Mouse (Mus musculus): Measurements from ENCODE around the gene Zglp1. TPM values are rescaled to one million over a fixed set of nuclear protein-coding genes. Genes with fewer than 3 reads are reported as not detected.

Gene Zglp1
- total and polyA plus RNA-seq, 3 experiments: 1.1 to 8.0 TPM; not detected in 1

GRCm38 (mm10) chr9:21025258-21025810 is 41.6 kb downstream of the Zglp1 start:
- no peak for DNase-seq (ENCODE audit: low read depth, low spot score)
- TF ChIP-seq MEF2A (IDR thresholded peaks at IDR 0.05; ENCODE audit: extremely low read depth, insufficient replicate concordance, low read depth, low read length, poor library complexity, severe bottlenecking): no peak
- no peak overlapping the region for H3K4me3 ChIP-seq (ENCODE audit: control insufficient read depth in 1 of 2, insufficient read depth in 1 of 2, low read depth in 2 of 2, low read length in 2 of 2)
- H3K27me3 ChIP-seq (ENCODE audit: control insufficient read depth in 1 of 2, insufficient read depth in 2 of 2, low read length in 2 of 2): no peaks in the 10 kb centered on the region
- H3K9me3 ChIP-seq (replicated peaks; ENCODE audit: insufficient read depth, low read length): no peaks in the 10 kb centered on the region
- peaks cover 13 to 19% of the 10 kb centered on the region in 2 experiments for H3K4me1 ChIP-seq (ENCODE audit: control insufficient read depth in 1 of 2, insufficient read depth in 2 of 2, low read length in 2 of 2)
- H3K9ac ChIP-seq (ENCODE audit: control insufficient read depth, low read depth, low read length, poor library complexity, severe bottlenecking): no peak overlapping the region
- H3K27ac ChIP-seq (ENCODE audit: control insufficient read depth, low read depth, low read length): no peak overlapping the region
- H3K36me3 ChIP-seq (ENCODE audit: control insufficient read depth in 1 of 2, insufficient read depth in 2 of 2, low read length in 2 of 2): peaks cover 0 to 17% of the 10 kb centered on the region in 2 experiments; a peak in 2 of 4 replicates
- peaks cover 12% of the 10 kb centered on the region for H3K79me2 ChIP-seq (ENCODE audit: control insufficient read depth, insufficient read depth, low read length, poor library complexity)

- no peaks in the 10 kb centered on the region for H3K27me3 ChIP-seq (ENCODE audit: control insufficient read depth in 1 of 2, insufficient read depth in 2 of 2, low read length in 2 of 2)
- no peaks in the 10 kb centered on the region for H3K79me2 ChIP-seq (ENCODE audit: control insufficient read depth, insufficient read depth, low read length, poor library complexity)
- H3K36me3 ChIP-seq (ENCODE audit: control insufficient read depth in 1 of 2, insufficient read depth in 2 of 2, low read length in 2 of 2): peaks cover 0 to 8% of the 10 kb centered on the region in 2 experiments; a peak in 2 of 4 replicates
- H3K4me3 ChIP-seq (ENCODE audit: control insufficient read depth in 1 of 2, insufficient read depth in 1 of 2, low read depth in 2 of 2, low read length in 2 of 2): no peak overlapping the region
- no peak overlapping the region for H3K9ac ChIP-seq (ENCODE audit: control insufficient read depth, low read depth, low read length, poor library complexity, severe bottlenecking)
- H3K4me1 ChIP-seq (ENCODE audit: control insufficient read depth in 1 of 2, insufficient read depth in 2 of 2, low read length in 2 of 2): peaks cover 0 to 14% of the 10 kb centered on the region in 2 experiments; a peak in 2 of 4 replicates
- no peak for DNase-seq (ENCODE audit: low read depth, low spot score)
- H3K27ac ChIP-seq (ENCODE audit: control insufficient read depth, low read depth, low read length): no peak overlapping the region
- TF ChIP-seq ZC3H11A (IDR thresholded peaks at IDR 0.05; ENCODE audit: low read depth, low read length) (no peak), ZNF384 (IDR thresholded peaks at IDR 0.05; ENCODE audit: low read depth, low read length) (no peak), CHD1 (IDR thresholded peaks at IDR 0.05; ENCODE audit: low read depth, low read length) (no peak), EP300 (IDR thresholded peaks at IDR 0.05; ENCODE audit: low read depth in 1 of 2, low read length in 2 of 2) (no peak), MAFK (IDR thresholded peaks at IDR 0.05; ENCODE audit: borderline replicate concordance, low read depth, low read length) (no peak), NELFE (IDR thresholded peaks at IDR 0.05; ENCODE audit: low read depth, low read length) (no peak), SIN3A (IDR thresholded peaks at IDR 0.05; ENCODE audit: low read length) (no peak), CTCF (IDR thresholded peaks at IDR 0.05 in 2 of 3, conservative IDR thresholded peaks at IDR 0.05 in 1 of 3; ENCODE audit: control insufficient read depth in 1 of 3, insufficient read depth in 1 of 3, low read depth in 2 of 3, low read length in 3 of 3, poor library complexity in 1 of 3, severe bottlenecking in 1 of 3) (peak in 1 of 3 experiments; percentile 23; a peak in 1 of 6 replicates)
- H3K9me3 ChIP-seq (replicated peaks; ENCODE audit: insufficient read depth, low read length): no peaks in the 10 kb centered on the region
These were observed 44.2 kb downstream of the Zglp1 start for GRCm38 (mm10) chr9:21022726-21023125.

GRCm38 (mm10) chr9:21022288-21022687 is 44.6 kb downstream of the Zglp1 start:
- no peak for DNase-seq (ENCODE audit: low read depth, low spot score)
- no peak overlapping the region for H3K4me3 ChIP-seq (ENCODE audit: control insufficient read depth in 1 of 2, insufficient read depth in 1 of 2, low read depth in 2 of 2, low read length in 2 of 2)
- peaks cover under 1% of the 10 kb centered on the region; the same call in 1 of the 2 replicates for H3K79me2 ChIP-seq (ENCODE audit: control insufficient read depth, insufficient read depth, low read length, poor library complexity)
- no peak overlapping the region for H3K27ac ChIP-seq (ENCODE audit: control insufficient read depth, low read depth, low read length)
- peaks cover 2 to 14% of the 10 kb centered on the region in 2 experiments for H3K4me1 ChIP-seq (ENCODE audit: control insufficient read depth in 1 of 2, insufficient read depth in 2 of 2, low read length in 2 of 2)
- no peaks in the 10 kb centered on the region for H3K9me3 ChIP-seq (replicated peaks; ENCODE audit: insufficient read depth, low read length)
- no peaks in the 10 kb centered on the region for H3K27me3 ChIP-seq (ENCODE audit: control insufficient read depth in 1 of 2, insufficient read depth in 2 of 2, low read length in 2 of 2)
- H3K36me3 ChIP-seq (ENCODE audit: control insufficient read depth in 1 of 2, insufficient read depth in 2 of 2, low read length in 2 of 2): peaks cover 0 to 9% of the 10 kb centered on the region in 2 experiments; a peak in 2 of 4 replicates
- H3K9ac ChIP-seq (ENCODE audit: control insufficient read depth, low read depth, low read length, poor library complexity, severe bottlenecking): no peak overlapping the region
- TF ChIP-seq GATA1 (IDR thresholded peaks at IDR 0.05; ENCODE audit: low read depth, low read length) (no peak), MYC (IDR thresholded peaks at IDR 0.05; ENCODE audit: low read depth, low read length) (no peak), MAZ (IDR thresholded peaks at IDR 0.05; ENCODE audit: low read depth, low read length) (no peak), ELF1 (IDR thresholded peaks at IDR 0.05; ENCODE audit: low read depth, low read length) (no peak), POLR2AphosphoS5 (IDR thresholded peaks at IDR 0.05; ENCODE audit: borderline replicate concordance, low read depth, low read length) (no peak), ZNF384 (IDR thresholded peaks at IDR 0.05; ENCODE audit: low read depth, low read length) (no peak), TBP (IDR thresholded peaks at IDR 0.05; ENCODE audit: low read depth, low read length) (no peak), KAT2A (conservative IDR thresholded peaks at IDR 0.05; ENCODE audit: low read depth, low read length) (no peak), USF1 (IDR thresholded peaks at IDR 0.05; ENCODE audit: low read depth, low read length) (no peak), TCF12 (IDR thresholded peaks at IDR 0.05; ENCODE audit: low read depth, low read length) (no peak), UBTF (IDR thresholded peaks at IDR 0.05; ENCODE audit: borderline replicate concordance, insufficient read depth, low read depth, low read length) (no peak), RAD21 (IDR thresholded peaks at IDR 0.05; ENCODE audit: low read depth, low read length) (no peak), MXI1 (IDR thresholded peaks at IDR 0.05; ENCODE audit: low read depth, low read length) (no peak), MEF2A (IDR thresholded peaks at IDR 0.05; ENCODE audit: extremely low read depth, insufficient replicate concordance, low read depth, low read length, poor library complexity, severe bottlenecking) (no peak), MAX (IDR thresholded peaks at IDR 0.05; ENCODE audit: low read length) (no peak), USF2 (IDR thresholded peaks at IDR 0.05; ENCODE audit: borderline replicate concordance in 1 of 2, insufficient read depth in 1 of 2, low read depth in 1 of 2, low read length in 2 of 2) (no peak), GABPA (IDR thresholded peaks at IDR 0.05; ENCODE audit: low read depth, low read length) (no peak)

Data from MEL (cell line).